Comparison of ENCODE assay signal across 8 mouse cellular contexts in the genomic region with DNA sequence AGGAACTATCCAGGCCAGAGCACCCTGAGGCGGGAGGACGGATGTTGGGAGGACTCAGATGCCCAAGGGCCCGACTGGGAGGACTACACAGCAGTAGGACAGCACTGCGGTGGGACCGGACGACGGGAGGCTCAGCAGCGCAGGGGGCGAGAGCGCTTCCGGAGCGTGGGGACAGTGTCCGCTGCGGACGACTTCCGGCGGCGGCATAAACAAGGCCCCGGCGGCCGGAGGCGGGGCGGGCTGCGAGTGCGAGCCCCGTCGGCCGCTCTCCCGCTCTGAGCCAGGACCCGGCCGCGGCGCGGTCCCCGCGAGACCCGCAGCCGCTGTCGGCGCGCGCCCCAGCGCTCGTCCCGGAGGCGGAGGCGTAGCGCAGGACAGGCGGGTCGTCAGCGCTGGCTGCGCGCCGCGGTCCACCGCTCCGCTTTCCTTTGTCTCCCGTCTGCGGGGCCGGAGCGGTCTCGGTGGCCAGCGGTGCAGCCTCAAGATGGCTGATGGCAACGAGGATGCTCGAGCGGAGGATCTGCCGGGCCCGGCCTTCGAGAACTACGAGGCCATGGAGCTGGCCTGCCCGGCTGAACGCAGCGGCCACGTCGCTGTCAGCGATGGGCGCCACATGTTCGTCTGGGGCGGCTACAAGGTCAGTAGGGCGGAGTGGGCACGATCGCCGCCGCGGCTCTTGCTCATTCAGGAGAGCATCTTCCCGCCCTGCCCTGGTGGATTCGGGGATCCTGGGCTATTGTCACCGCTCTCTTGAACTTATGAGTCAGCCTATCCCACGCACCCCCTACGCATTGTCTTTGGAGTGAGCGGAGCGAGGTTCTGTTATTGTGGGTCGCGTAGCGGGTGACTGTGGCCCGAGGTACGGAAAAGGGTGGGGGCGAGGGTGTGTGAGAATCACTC. TPM values are rescaled to one million over a fixed set of nuclear protein-coding genes. Genes with fewer than 3 reads are reported as not detected.
DNase-seq lines count a peak whose midpoint lies in the region; ATAC-seq lines count a peak whose summit lies in the region.

TSS of gene Klhdc2 (plus strand) at position 171 of the 900 bp plus-strand sequence.

- peaks cover 28% of the 10 kb centered on the region for H3K4me1 ChIP-seq in hindbrain, embryonic 15.5 days (replicated peaks)

- H3K27ac ChIP-seq in hindbrain, embryonic 15.5 days (replicated peaks), result peak within 1 kb of the TSS; percentile 97

- peaks cover 12% of the 10 kb centered on the region for H3K36me3 ChIP-seq in hindbrain, embryonic 15.5 days

- peak; percentile 75 for DNase-seq in R1 (ENCODE audit: low read depth, low spot score)
- DNase-seq in cerebellum, postnatal 25 days, result peak; percentile 91 to 94
- peak; percentile 87 to 90 for DNase-seq in frontal cortex, postnatal 36 days (ENCODE audit: low spot score in 2 of 2)
- DNase-seq in left cerebral cortex, adult 11 months (ENCODE audit: low spot score), result peak; percentile 87
- peak; percentile 90 to 95 for DNase-seq in lung, postnatal 4 days
- DNase-seq in retina, postnatal 7 days (ENCODE audit: low read depth, low spot score), result peak; percentile 76
- DNase-seq in urinary bladder, adult 2 months (ENCODE audit: low spot score), result peak; percentile 81

- WGBS in hindbrain, embryonic 15.5 days, result under 1% methylated on average over 97 of the region's 98 CpGs

- H3K27me3 ChIP-seq in hindbrain, embryonic 15.5 days, result no peaks in the 10 kb centered on the region

- H3K9ac ChIP-seq in hindbrain, embryonic 15.5 days, result peak within 1 kb of the TSS; percentile 99

- ATAC-seq in hindbrain, embryonic 15.5 days (ENCODE audit: low FRiP score, low read depth), result peak; percentile 96

- H3K4me2 ChIP-seq in hindbrain, embryonic 15.5 days, result peak within 1 kb of the TSS; percentile 75

- H3K9me3 ChIP-seq in hindbrain, embryonic 15.5 days, result no peaks in the 10 kb centered on the region

- H3K4me3 ChIP-seq in hindbrain, embryonic 15.5 days, result peak within 1 kb of the TSS; percentile 95

RNA-seq across cellular contexts. Expression of gene Klhdc2, which starts in this region (rescaled TPM):
- 273 and 278 TPM in 2 replicates for polyA plus RNA-seq in hindbrain, embryonic 15.5 days (2015; fragmentation: Nextera tagmentation; extraction: Ambion mirVana)
- 52.8 and 61.7 TPM in 2 replicates for polyA plus RNA-seq in urinary bladder, adult 2 months (2012; rRNA removed)

Comparison
In these comparisons a context has a peak if more than half of its experiments do, and no peak if none do; other contexts are left out.
1. Peak in every context shown above with its lines: DNase-seq, ATAC-seq, H3K4me3 ChIP-seq and H3K27ac ChIP-seq.